In the genomic region with DNA sequence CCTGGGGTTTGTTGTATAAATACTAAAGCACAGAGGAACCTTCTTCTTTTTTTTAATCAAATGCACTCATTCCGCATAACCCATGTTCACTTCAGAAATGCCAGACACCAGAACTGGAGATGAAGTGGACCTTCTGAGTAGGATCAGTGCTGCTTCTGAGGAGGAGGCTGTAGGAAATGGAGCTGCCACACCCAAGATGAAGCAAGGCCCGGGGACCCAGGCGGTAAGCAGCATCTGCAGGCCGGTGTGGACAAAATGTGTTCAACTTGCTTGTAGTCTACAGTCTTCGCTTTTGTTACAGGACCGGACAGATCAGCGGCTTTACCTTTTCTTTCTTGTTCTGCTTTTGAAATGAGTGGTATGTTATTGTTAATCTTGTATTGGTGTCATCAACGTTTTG, we compare ENCODE assay signal across 23 mouse cellular contexts.
A peak's percentile ranks its signal among the peaks of the same experiment; 100 is the strongest.
DNase-seq lines count a peak whose midpoint lies in the region; ATAC-seq and TF ChIP-seq lines count a peak whose summit lies in the region.
"Had no signal": no experiment of that assay in that cellular context is flagged by ENCODE, and none has a peak within 500 bp of the region (broad histone marks: within the 10 kb centered on the region; RNA-seq: fewer than 3 reads in every experiment).

No protein-coding gene starts in this region.

- no peaks in the 10 kb centered on the region for H3K27me3 ChIP-seq in heart, embryonic 13.5 days (replicated peaks)
- no peaks in the 10 kb centered on the region for H3K27me3 ChIP-seq in liver, embryonic 16.5 days (ENCODE audit: control insufficient read depth, insufficient read depth, low read depth, low read length)
- H3K27me3 ChIP-seq: forebrain, embryonic 15.5 days; hindbrain, embryonic 13.5 days; intestine, embryonic 15.5 days; limb, embryonic 12.5 days; lung, embryonic 15.5 days; neural tube, embryonic 13.5 days; Patski had no signal

- no peak for ATAC-seq in heart, embryonic 13.5 days (ENCODE audit: extremely low read depth, insufficient number of reproducible peaks, low FRiP score, low TSS enrichment)
- ATAC-seq in liver, embryonic 16.5 days (ENCODE audit: low read depth): no peak
- ATAC-seq: CD4-positive, CD25-positive, alpha-beta regulatory T cell, adult 4 months; forebrain, embryonic 15.5 days; intestine, embryonic 15.5 days; Patski had no signal

- peak overlapping the region; percentile 95 for H3K27ac ChIP-seq in gastrocnemius, adult 2 months
- H3K27ac ChIP-seq in heart, embryonic 13.5 days (replicated peaks): peak overlapping the region; percentile 39; the same call in 1 of the 2 replicates
- H3K27ac ChIP-seq in liver, embryonic 16.5 days (ENCODE audit: low read length): peak overlapping the region; percentile 37
- H3K27ac ChIP-seq: forebrain, embryonic 15.5 days; hindbrain, embryonic 13.5 days; intestine, embryonic 15.5 days; left cerebral cortex, adult 2 months; limb, embryonic 12.5 days; lung, embryonic 15.5 days; neural tube, embryonic 13.5 days had no signal

- TF ChIP-seq CTCF in gastrocnemius, adult 2 months (IDR thresholded peaks at IDR 0.05): no peak

- no peak overlapping the region for H3K9ac ChIP-seq in heart, embryonic 13.5 days
- peak overlapping the region; percentile 46 for H3K9ac ChIP-seq in liver, embryonic 16.5 days (ENCODE audit: low read depth, low read length)
- H3K9ac ChIP-seq: forebrain, embryonic 15.5 days; hindbrain, embryonic 13.5 days; intestine, embryonic 15.5 days; limb, embryonic 12.5 days; lung, embryonic 15.5 days; neural tube, embryonic 13.5 days had no signal

- H3K9me3 ChIP-seq in heart, embryonic 13.5 days: no peaks in the 10 kb centered on the region
- H3K9me3 ChIP-seq in liver, embryonic 16.5 days (replicated peaks; ENCODE audit: control insufficient read depth, low read length): no peaks in the 10 kb centered on the region
- H3K9me3 ChIP-seq: forebrain, embryonic 15.5 days; hindbrain, embryonic 13.5 days; intestine, embryonic 15.5 days; limb, embryonic 12.5 days; lung, embryonic 15.5 days; neural tube, embryonic 13.5 days had no signal

- peak overlapping the region; percentile 68 for H3K4me3 ChIP-seq in gastrocnemius, adult 2 months
- H3K4me3 ChIP-seq in heart, embryonic 13.5 days: peak overlapping the region; percentile 49
- H3K4me3 ChIP-seq in liver, embryonic 16.5 days (ENCODE audit: low read depth, low read length): peak overlapping the region; percentile 59
- H3K4me3 ChIP-seq: forebrain, embryonic 15.5 days; hindbrain, embryonic 13.5 days; intestine, embryonic 15.5 days; left cerebral cortex, adult 2 months; limb, embryonic 12.5 days; lung, embryonic 15.5 days; neural tube, embryonic 13.5 days had no signal

- peak overlapping the region; percentile 61 for H3K4me2 ChIP-seq in heart, embryonic 13.5 days
- H3K4me2 ChIP-seq in liver, embryonic 16.5 days (ENCODE audit: low read depth, low read length): peak overlapping the region; percentile 40
- H3K4me2 ChIP-seq: forebrain, embryonic 15.5 days; hindbrain, embryonic 13.5 days; intestine, embryonic 15.5 days; limb, embryonic 12.5 days; lung, embryonic 15.5 days; neural tube, embryonic 13.5 days had no signal

- H3K4me1 ChIP-seq in heart, embryonic 13.5 days: peaks cover 53% of the 10 kb centered on the region
- H3K4me1 ChIP-seq in liver, embryonic 16.5 days (ENCODE audit: control insufficient read depth, low read depth, low read length): peaks cover 44% of the 10 kb centered on the region
- H3K4me1 ChIP-seq: forebrain, embryonic 15.5 days; hindbrain, embryonic 13.5 days had no signal

- 80% methylated on average over 8 of the region's 8 CpGs for WGBS in heart, embryonic 13.5 days
- WGBS in liver, embryonic 16.5 days (ENCODE audit: insufficient replicate concordance): 81% methylated on average over 8 of the region's 8 CpGs

- H3K36me3 ChIP-seq in heart, embryonic 13.5 days: peaks cover 52% of the 10 kb centered on the region
- H3K36me3 ChIP-seq in liver, embryonic 16.5 days (ENCODE audit: control insufficient read depth, insufficient read depth): peaks cover 25% of the 10 kb centered on the region
- H3K36me3 ChIP-seq: forebrain, embryonic 15.5 days had no signal

- DNase-seq in gastrocnemius, adult 2 months: no peak
- DNase-seq in gastrocnemius, adult 8-10 months (ENCODE audit: low spot score in 2 of 2): no peak
- no peak for DNase-seq in heart, adult 8-10 months (ENCODE audit: low spot score)
- peak; percentile 42 for DNase-seq in liver
- DNase-seq in cerebellum, postnatal 36 days: no peak
- no peak for DNase-seq in thymus, postnatal 14 days
- DNase-seq: adrenal gland, postnatal 10 days; cerebellum, adult 9-10 months; kidney, postnatal 4 days; layer of hippocampus, adult 9-11 months; midbrain, embryonic 14.5 days; thymus, postnatal 36 days had no signal

- intact Hi-C loops in gastrocnemius, adult 2 months (cut with DNase I): no loop called here

Comparison
In these comparisons a context has a peak if more than half of its experiments do, and no peak if none do; other contexts are left out.
1. H3K27ac ChIP-seq: peak in every context shown above with its lines; median percentile 95 in gastrocnemius, adult 2 months; 39 in heart, embryonic 13.5 days; 37 in liver, embryonic 16.5 days.